Mouse (Mus musculus) cerebellum, adult 2 months (tissue): ENCODE measurements around the gene Atp13a2. TPM values are rescaled to one million over a fixed set of nuclear protein-coding genes. Genes with fewer than 3 reads are reported as not detected.
A peak's percentile ranks its signal among the peaks of the same experiment; 100 is the strongest.

Source experiments
- DNase-seq, 2 experiments: peaks; one replicate each; pipeline ENCODE4 v3.0.0; 2021
- H3K27ac ChIP-seq: fragments of 200-500 bp; 2 replicates; pipeline ENCODE4 v1.5.1; 2012; ENCODE audit warnings: low read length, control low read depth, inconsistent platforms; ENCODE audit not compliant: insufficient read depth
- H3K27me3 ChIP-seq: fragments of 200-500 bp; 2 replicates; pipeline ENCODE4 v1.6.1; 2012; ENCODE audit warnings: inconsistent platforms, mild to moderate bottlenecking, low read length, moderate library complexity; ENCODE audit not compliant: control insufficient read depth, insufficient read depth
- H3K4me1 ChIP-seq: fragments of 200-500 bp; 2 replicates; pipeline ENCODE4 v1.6.1; 2011; ENCODE audit warnings: low read length; ENCODE audit not compliant: control insufficient read depth, insufficient read depth
- H3K4me3 ChIP-seq: fragments of 200-500 bp; replicated peaks from 2 replicates; pipeline ENCODE3; 2011; ENCODE audit warnings: mild to moderate bottlenecking, low read depth, low read length, control low read depth; ENCODE audit not compliant: insufficient read depth
- CTCF ChIP-seq: fragments of 200-500 bp; IDR thresholded peaks from 2 replicates; pipeline ENCODE4 v1.5.1; 2011; ENCODE audit warnings: low read depth, mild to moderate bottlenecking, control low read depth, low read length, moderate library complexity, borderline replicate concordance; ENCODE audit not compliant: insufficient read depth
- POLR2A ChIP-seq: fragments of 200-500 bp; IDR thresholded peaks from 2 replicates; pipeline ENCODE4 v1.6.1; 2011; ENCODE audit warnings: low read length, control low read depth, borderline replicate concordance; ENCODE audit not compliant: insufficient read depth
- WGBS: fragments of 180-500 bp; shearing (Covaris S2); methylation state at CpG from one replicate; pipeline ENCODE4 v1.1.7; 2018; 5-methylcytosine and 5-hydroxymethylcytosine counted together
- polyA plus RNA-seq: library from polyadenylated mRNA; depleted of rRNA; stranded (reverse); fragments of >200 nt; gene quantifications from 2 replicates; pipeline ENCODE4 v1.2.3, GENCODE M21; 2012

The Atp13a2 gene
- polyA plus RNA-seq, 1 experiment: 198 TPM

GRCm38 (mm10) chr4:140964620-140965019 lies 22.1 kb upstream of the Atp13a2 start:
- DNase-seq: peak; percentile 80 to 82
- Histone ChIP-seq H3K27me3 (no peaks in the 10 kb centered on the region), H3K4me1 (peaks cover 14% of the 10 kb centered on the region), H3K4me3 (no peak overlapping the region), H3K27ac (no peak overlapping the region)
- TF ChIP-seq POLR2A: no peak
- TF ChIP-seq CTCF: peak; percentile 93
- WGBS: 2% methylated on average over 7 of the region's 7 CpGs

GRCm38 (mm10) chr4:140967386-140968159 lies 19.1 kb upstream of the Atp13a2 start:
- Histone ChIP-seq H3K27ac (no peak overlapping the region), H3K4me1 (peaks cover 9% of the 10 kb centered on the region), H3K4me3 (no peak overlapping the region), H3K27me3 (no peaks in the 10 kb centered on the region)
- DNase-seq: no peak
- no peak for TF ChIP-seq POLR2A
- TF ChIP-seq CTCF: no peak
- WGBS: 81% methylated on average over 11 of the region's 11 CpGs

GRCm38 (mm10) chr4:140971691-140972090 lies 15.0 kb upstream of the Atp13a2 start:
- Histone ChIP-seq H3K27me3 (no peaks in the 10 kb centered on the region), H3K4me3 (no peak overlapping the region), H3K27ac (no peak overlapping the region), H3K4me1 (no peaks in the 10 kb centered on the region)
- TF ChIP-seq CTCF (no peak), POLR2A (no peak)
- 62% methylated on average over 13 of the region's 13 CpGs for WGBS
- DNase-seq: no peak

GRCm38 (mm10) chr4:140974408-140974807 lies 12.3 kb upstream of the Atp13a2 start:
- Histone ChIP-seq H3K27ac (no peak overlapping the region), H3K4me1 (no peaks in the 10 kb centered on the region), H3K27me3 (no peaks in the 10 kb centered on the region), H3K4me3 (no peak overlapping the region)
- no peak for DNase-seq
- TF ChIP-seq CTCF: no peak
- TF ChIP-seq POLR2A: no peak
- WGBS: 90% methylated on average over 6 of the region's 6 CpGs

GRCm38 (mm10) chr4:140975356-140975755 lies 11.3 kb upstream of the Atp13a2 start:
- no peaks in the 10 kb centered on the region for H3K27me3 ChIP-seq
- no peak overlapping the region for H3K27ac ChIP-seq
- no peak for TF ChIP-seq CTCF
- no peak for TF ChIP-seq POLR2A
- no peaks in the 10 kb centered on the region for H3K4me1 ChIP-seq
- no peak overlapping the region for H3K4me3 ChIP-seq
- 91% methylated on average over 7 of the region's 7 CpGs for WGBS
- DNase-seq: no peak

GRCm38 (mm10) chr4:140977278-140977677 lies 9.4 kb upstream of the Atp13a2 start:
- Histone ChIP-seq H3K4me3 (no peak overlapping the region), H3K27ac (no peak overlapping the region), H3K4me1 (no peaks in the 10 kb centered on the region), H3K27me3 (no peaks in the 10 kb centered on the region)
- WGBS: 84% methylated on average over 10 of the region's 10 CpGs
- TF ChIP-seq POLR2A (no peak), CTCF (no peak)
- no peak for DNase-seq

- 93% methylated on average over 14 of the region's 14 CpGs for WGBS
- no peak overlapping the region for H3K4me3 ChIP-seq
- DNase-seq: no peak
- TF ChIP-seq CTCF: no peak
- no peaks in the 10 kb centered on the region for H3K4me1 ChIP-seq
- H3K27ac ChIP-seq: no peak overlapping the region
- H3K27me3 ChIP-seq: no peaks in the 10 kb centered on the region
Measured at GRCm38 (mm10) chr4:140977886-140978692, 8.6 kb upstream of the Atp13a2 start.

GRCm38 (mm10) chr4:140981605-140982004 lies 5.1 kb upstream of the Atp13a2 start:
- H3K27ac ChIP-seq: no peak overlapping the region
- H3K4me3 ChIP-seq: no peak overlapping the region
- peak; percentile 31; the same call in 1 of the 2 replicates for TF ChIP-seq CTCF
- no peak for TF ChIP-seq POLR2A
- H3K27me3 ChIP-seq: no peaks in the 10 kb centered on the region
- 94% methylated on average over 2 of the region's 2 CpGs for WGBS
- DNase-seq: no peak
- H3K4me1 ChIP-seq: peaks cover 3% of the 10 kb centered on the region; the same call in 1 of the 2 replicates
